Mouse (Mus musculus) stomach, postnatal 0 days (tissue): ENCODE measurements around the gene Cmtm2b.
A peak's percentile ranks its signal among the peaks of the same experiment; 100 is the strongest.

Experiments used
- CTCF ChIP-seq: IDR thresholded peaks from 2 replicates; pipeline ENCODE4 v1.5.1; 2016; ENCODE audit warnings: antibody characterized with exemption, low read depth, mild to moderate bottlenecking, moderate library complexity
- EP300 ChIP-seq: optimal IDR thresholded peaks from 2 replicates; pipeline ENCODE3; 2016; ENCODE audit warnings: antibody characterized with exemption

- TF ChIP-seq CTCF (peak; percentile 69), EP300 (no peak)
Observed at GRCm38 (mm10) chr8:104313311-104313710, 8.7 kb upstream of the Cmtm2b start.
